Mouse (Mus musculus) intestine, embryonic 16.5 days (tissue): ENCODE data around the gene Npm1. TPM values are rescaled to one million over a fixed set of nuclear protein-coding genes. Genes with fewer than 3 reads are reported as not detected.

Experiments used
- ATAC-seq: fragments of 200-750 bp; cut with Nextera tagmentation; 2 replicates; pipeline ENCODE4 v1.8.0; 2017; ENCODE audit warnings: moderate TSS enrichment, moderate library complexity
- H3K27ac ChIP-seq: fragments of 300-500 bp; sonication (generic); 2 replicates; pipeline ENCODE4 v1.5.1; 2014; ENCODE audit warnings: mild to moderate bottlenecking, low read length
- H3K27me3 ChIP-seq: fragments of 300-500 bp; sonication (generic); replicated peaks from 2 replicates; pipeline ENCODE4 v1.6.1; 2014; ENCODE audit warnings: low read length, control low read depth, mixed read lengths; ENCODE audit not compliant: control insufficient read depth, insufficient read depth
- H3K36me3 ChIP-seq: fragments of 300-500 bp; sonication (generic); 2 replicates; pipeline ENCODE4 v1.6.1; 2014; ENCODE audit warnings: low read length, control low read depth; ENCODE audit not compliant: control insufficient read depth, insufficient read depth
- H3K4me1 ChIP-seq: fragments of 300-500 bp; sonication (generic); 2 replicates; pipeline ENCODE4 v1.6.1; 2014; ENCODE audit warnings: low read length, control low read depth, mixed read lengths; ENCODE audit not compliant: control insufficient read depth, insufficient read depth
- H3K4me2 ChIP-seq: fragments of 300-500 bp; sonication (generic); 2 replicates; pipeline ENCODE4 v1.6.1; 2014; ENCODE audit warnings: low read depth, low read length, control low read depth
- H3K4me3 ChIP-seq: fragments of 300-500 bp; sonication (generic); 2 replicates; pipeline ENCODE4 v1.5.1; 2014; ENCODE audit warnings: mild to moderate bottlenecking, low read length
- H3K9ac ChIP-seq: fragments of 300-500 bp; sonication (generic); 2 replicates; pipeline ENCODE4 v1.6.1; 2014; ENCODE audit warnings: low read depth, low read length
- H3K9me3 ChIP-seq: fragments of 300-500 bp; sonication (generic); 2 replicates; pipeline ENCODE4 v1.6.1; 2016; ENCODE audit warnings: low read length, control low read depth; ENCODE audit not compliant: control insufficient read depth
- WGBS: fragments of 180-500 bp; shearing (Covaris S2); extraction: QIAGEN DNeasy Blood & Tissue Kit; methylation state at CpG from one replicate; pipeline ENCODE4 v1.1.7; 2014; 5-methylcytosine and 5-hydroxymethylcytosine counted together
- polyA plus RNA-seq: library from polyadenylated mRNA; unstranded; fragments of >200 nt; fragmentation: Nextera tagmentation; extraction: Ambion mirVana; gene quantifications from 2 replicates; pipeline ENCODE4 v1.2.1, GENCODE M21; 2015

Npm1 gene
- polyA plus RNA-seq, 1 experiment from 2014 or later: 790 TPM

- Histone ChIP-seq H3K4me2 (no peak overlapping the region), H3K9ac (no peak overlapping the region), H3K9me3 (no peaks in the 10 kb centered on the region), H3K4me3 (no peak overlapping the region), H3K36me3 (no peaks in the 10 kb centered on the region), H3K4me1 (no peaks in the 10 kb centered on the region), H3K27me3 (peaks cover 61% of the 10 kb centered on the region), H3K27ac (no peak overlapping the region)
- no peak for ATAC-seq
- WGBS: 2% methylated on average over 10 of the region's 12 CpGs
Measured at GRCm38 (mm10) chr11:33193695-33194094, 30.7 kb upstream of the Npm1 start.

- no peak overlapping the region for H3K9ac ChIP-seq
- WGBS: 82% methylated on average over 3 of the region's 3 CpGs
- H3K4me1 ChIP-seq: no peaks in the 10 kb centered on the region
- H3K4me3 ChIP-seq: no peak overlapping the region
- no peak for ATAC-seq
- no peaks in the 10 kb centered on the region for H3K9me3 ChIP-seq
- no peaks in the 10 kb centered on the region for H3K36me3 ChIP-seq
- no peak overlapping the region for H3K27ac ChIP-seq
- 0 out of 2 replicates have a peak, but pooled peaks cover 8% of the 10 kb centered on the region for H3K27me3 ChIP-seq
- no peak overlapping the region for H3K4me2 ChIP-seq
Measured at GRCm38 (mm10) chr11:33181804-33182203, 18.8 kb upstream of the Npm1 start.

GRCm38 (mm10) chr11:33180701-33181116, 17.7 kb upstream of the Npm1 start:
- ATAC-seq: no peak
- H3K27ac ChIP-seq: no peak overlapping the region
- H3K9ac ChIP-seq: no peak overlapping the region
- H3K27me3 ChIP-seq: 0 out of 2 replicates have a peak, but pooled peaks cover 8% of the 10 kb centered on the region
- H3K36me3 ChIP-seq: no peaks in the 10 kb centered on the region
- WGBS: 5% methylated on average over 18 of the region's 18 CpGs
- no peaks in the 10 kb centered on the region for H3K4me1 ChIP-seq
- no peaks in the 10 kb centered on the region for H3K9me3 ChIP-seq
- H3K4me2 ChIP-seq: peak overlapping the region; percentile 32
- H3K4me3 ChIP-seq: peak overlapping the region; percentile 19; the same call in 1 of the 2 replicates

GRCm38 (mm10) chr11:33179802-33180201, 16.8 kb upstream of the Npm1 start:
- no peak overlapping the region for H3K4me2 ChIP-seq
- 65% methylated on average over 1 of the region's 1 CpGs for WGBS

GRCm38 (mm10) chr11:33176525-33177245, 13.7 kb upstream of the Npm1 start:
- no peak overlapping the region for H3K4me3 ChIP-seq
- H3K36me3 ChIP-seq: no peaks in the 10 kb centered on the region
- WGBS: 32% methylated on average over 20 of the region's 20 CpGs
- H3K9ac ChIP-seq: no peak overlapping the region
- no peaks in the 10 kb centered on the region for H3K4me1 ChIP-seq
- H3K27me3 ChIP-seq: 0 out of 2 replicates have a peak, but pooled peaks cover 8% of the 10 kb centered on the region
- no peak for ATAC-seq
- H3K9me3 ChIP-seq: no peaks in the 10 kb centered on the region
- H3K4me2 ChIP-seq: no peak overlapping the region
- no peak overlapping the region for H3K27ac ChIP-seq

More at GRCm38 (mm10) chr11:33179802-33180201, 16.8 kb upstream of the Npm1 start:
- no peaks in the 10 kb centered on the region for H3K4me1 ChIP-seq
- no peak overlapping the region for H3K9ac ChIP-seq
- no peaks in the 10 kb centered on the region for H3K36me3 ChIP-seq
- no peak for ATAC-seq
- no peak overlapping the region for H3K27ac ChIP-seq
- no peak overlapping the region for H3K4me3 ChIP-seq
- H3K27me3 ChIP-seq: 0 out of 2 replicates have a peak, but pooled peaks cover 8% of the 10 kb centered on the region
- no peaks in the 10 kb centered on the region for H3K9me3 ChIP-seq

GRCm38 (mm10) chr11:33175768-33176167, 12.8 kb upstream of the Npm1 start:
- no peak overlapping the region for H3K4me2 ChIP-seq
- no peaks in the 10 kb centered on the region for H3K4me1 ChIP-seq
- ATAC-seq: no peak
- 0 out of 2 replicates have a peak, but pooled peaks cover 4% of the 10 kb centered on the region for H3K27me3 ChIP-seq
- no peaks in the 10 kb centered on the region for H3K9me3 ChIP-seq
- no peaks in the 10 kb centered on the region for H3K36me3 ChIP-seq
- no peak overlapping the region for H3K4me3 ChIP-seq
- no peak overlapping the region for H3K9ac ChIP-seq
- WGBS: 43% methylated on average over 2 of the region's 3 CpGs
- H3K27ac ChIP-seq: no peak overlapping the region

GRCm38 (mm10) chr11:33170489-33170888, 7.5 kb upstream of the Npm1 start:
- Histone ChIP-seq H3K9me3 (no peaks in the 10 kb centered on the region), H3K9ac (no peak overlapping the region), H3K27ac (no peak overlapping the region), H3K4me1 (no peaks in the 10 kb centered on the region), H3K4me3 (no peak overlapping the region), H3K27me3 (no peaks in the 10 kb centered on the region; the same call in 1 of the 2 replicates), H3K4me2 (no peak overlapping the region), H3K36me3 (no peaks in the 10 kb centered on the region)
- 14% methylated on average over 9 of the region's 9 CpGs for WGBS
- no peak for ATAC-seq

GRCm38 (mm10) chr11:33162211-33162997, 602 bp downstream of the Npm1 start:
- H3K27me3 ChIP-seq: no peaks in the 10 kb centered on the region
- H3K27ac ChIP-seq: peak overlapping the region; percentile 49
- peak overlapping the region; percentile 94 for H3K9ac ChIP-seq
- peaks cover 4% of the 10 kb centered on the region; the same call in 1 of the 2 replicates for H3K4me1 ChIP-seq
- 2% methylated on average over 49 of the region's 53 CpGs for WGBS
- no peaks in the 10 kb centered on the region for H3K36me3 ChIP-seq
- peak overlapping the region; percentile 83 for H3K4me2 ChIP-seq
- ATAC-seq: peak; percentile 51
- H3K4me3 ChIP-seq: peak overlapping the region; percentile 87
- H3K9me3 ChIP-seq: no peaks in the 10 kb centered on the region

GRCm38 (mm10) chr11:33159741-33160140, 3.3 kb downstream of the Npm1 start:
- ATAC-seq: no peak
- Histone ChIP-seq H3K36me3 (no peaks in the 10 kb centered on the region), H3K4me1 (peaks cover 4% of the 10 kb centered on the region; the same call in 1 of the 2 replicates), H3K4me3 (no peak overlapping the region), H3K4me2 (no peak overlapping the region), H3K9ac (no peak overlapping the region), H3K27me3 (no peaks in the 10 kb centered on the region), H3K27ac (no peak overlapping the region), H3K9me3 (no peaks in the 10 kb centered on the region)
- 90% methylated on average over 3 of the region's 3 CpGs for whole genome bisulfite sequencing
